In genomic region chr5:134907135-134907534, GRCm38 (mm10) we compare ENCODE assay signal across 8 mouse cellular contexts. TPM values are rescaled to one million over a fixed set of nuclear protein-coding genes. Genes with fewer than 3 reads are reported as not detected.
DNase-seq lines count a peak whose midpoint lies in the region; ATAC-seq and TF ChIP-seq lines count a peak whose summit lies in the region.

No protein-coding gene starts in this region.

- no peak overlapping the region for H3K9ac ChIP-seq in lung, embryonic 16.5 days (ENCODE audit: low read length)

- under 1% methylated on average over 13 of the region's 13 CpGs for WGBS in hindbrain, embryonic 10.5 days
- under 1% methylated on average over 13 of the region's 13 CpGs for WGBS in lung, embryonic 16.5 days

- H3K4me1 ChIP-seq in hindbrain, embryonic 10.5 days (replicated peaks) = peaks cover 11% of the 10 kb centered on the region
- no peaks in the 10 kb centered on the region for H3K4me1 ChIP-seq in lung, embryonic 16.5 days (replicated peaks; ENCODE audit: control insufficient read depth, insufficient read depth, low read length)

- peak; percentile 83 for DNase-seq in Patski (ENCODE audit: low read depth, low spot score)
- DNase-seq in cerebellum, adult 9-11 months = peak; percentile 85
- DNase-seq in frontal cortex, adult 2 months (ENCODE audit: extremely low spot score in 1 of 2, low spot score in 1 of 2) = peak; percentile 85 to 99
- peak; percentile 94 for DNase-seq in hindbrain, embryonic 10.5 days (ENCODE audit: low spot score)
- peak; percentile 90 for DNase-seq in layer of hippocampus, adult 9-11 months
- DNase-seq in retina, postnatal 7 days (ENCODE audit: low read depth, low spot score) = peak; percentile 72
- DNase-seq in urinary bladder, adult 18-20 months (ENCODE audit: low spot score in 2 of 2) = peak; percentile 90 to 98

- ATAC-seq in Patski = peak; percentile 53
- ATAC-seq in lung, embryonic 16.5 days (ENCODE audit: low read depth) = peak; percentile 86

- peak; percentile 100 for TF ChIP-seq CTCF in Patski (IDR thresholded peaks at IDR 0.05)

- no peak overlapping the region for H3K4me3 ChIP-seq in hindbrain, embryonic 10.5 days
- no peak overlapping the region for H3K4me3 ChIP-seq in lung, embryonic 16.5 days (ENCODE audit: low read length)

- in situ Hi-C loops in Patski (cut with MboI; ENCODE audit: low pct_unique_long_range_greater_than_20kb) = loop anchor here (10.0 kb wide), 1 partner anchor 412 kb away; no protein-coding TSS in a partner anchor

- peaks cover 4% of the 10 kb centered on the region for H3K27me3 ChIP-seq in Patski
- H3K27me3 ChIP-seq in hindbrain, embryonic 10.5 days (ENCODE audit: insufficient read depth, poor library complexity, severe bottlenecking) = no peaks in the 10 kb centered on the region
- no peaks in the 10 kb centered on the region for H3K27me3 ChIP-seq in lung, embryonic 16.5 days (ENCODE audit: control insufficient read depth, insufficient read depth, low read depth, low read length)

- no peak overlapping the region for H3K4me2 ChIP-seq in lung, embryonic 16.5 days (ENCODE audit: low read depth, low read length)

- H3K36me3 ChIP-seq in hindbrain, embryonic 10.5 days = no peaks in the 10 kb centered on the region
- no peaks in the 10 kb centered on the region for H3K36me3 ChIP-seq in lung, embryonic 16.5 days (ENCODE audit: control insufficient read depth, insufficient read depth, low read length)

- POLR2A ChIA-PET in Patski (lab: Charles Lee) = no interaction called here

- CTCF ChIA-PET in Patski (lab: Charles Lee) = interaction anchor here (0.7 to 4.9 kb wide), 27 partner anchors 9 to 378 kb away, joined by 3 to 101 read pairs (median 6); partner anchors contain the start of genes Abhd11, Cldn13, Mettl27 and Stx1a

- H3K9me3 ChIP-seq in hindbrain, embryonic 10.5 days = no peaks in the 10 kb centered on the region
- no peaks in the 10 kb centered on the region for H3K9me3 ChIP-seq in lung, embryonic 16.5 days (ENCODE audit: control insufficient read depth, low read length)

- H3K27ac ChIP-seq in hindbrain, embryonic 10.5 days = peak overlapping the region; percentile 68; the same call in 1 of the 2 replicates
- H3K27ac ChIP-seq in lung, embryonic 16.5 days (ENCODE audit: low read length) = no peak overlapping the region

RNA-seq across cellular contexts. Expression of gene Tmem270, which starts 0.6 kb away (rescaled TPM):
- polyA plus RNA-seq in Patski (2021) = not detected
- not detected in 2 replicates for polyA plus RNA-seq in frontal cortex, adult 2 months (2012; rRNA removed)
- not detected in 2 replicates for polyA plus RNA-seq in hindbrain, embryonic 10.5 days (2016; fragmentation: Nextera tagmentation; extraction: Ambion mirVana)
- not detected in 2 replicates for polyA plus RNA-seq in lung, embryonic 16.5 days (2015; fragmentation: Nextera tagmentation; extraction: Ambion mirVana)

RNA-seq across cellular contexts. Expression of gene Cldn13, which starts 8.2 kb away (rescaled TPM):
- not detected for polyA plus RNA-seq in Patski (2021)
- not detected in 2 replicates for polyA plus RNA-seq in frontal cortex, adult 2 months (2012; rRNA removed)
- 2.8 and 3.9 TPM in 2 replicates for polyA plus RNA-seq in hindbrain, embryonic 10.5 days (2016; fragmentation: Nextera tagmentation; extraction: Ambion mirVana)
- polyA plus RNA-seq in lung, embryonic 16.5 days (2015; fragmentation: Nextera tagmentation; extraction: Ambion mirVana) = 0.75 and 3.3 TPM in 2 replicates

RNA-seq across cellular contexts. Expression of gene Mettl27, which starts 25.0 kb away (rescaled TPM):
- 27.5 TPM for polyA plus RNA-seq in Patski (2021)
- 14.0 and 14.9 TPM in 2 replicates for polyA plus RNA-seq in frontal cortex, adult 2 months (2012; rRNA removed)
- 12.0 and 12.6 TPM in 2 replicates for polyA plus RNA-seq in hindbrain, embryonic 10.5 days (2016; fragmentation: Nextera tagmentation; extraction: Ambion mirVana)
- polyA plus RNA-seq in lung, embryonic 16.5 days (2015; fragmentation: Nextera tagmentation; extraction: Ambion mirVana) = 30.6 and 33.5 TPM in 2 replicates

RNA-seq across cellular contexts. Expression of gene Cldn4, which starts 39.6 kb away (rescaled TPM):
- polyA plus RNA-seq in Patski (2021) = 0.09 TPM
- polyA plus RNA-seq in frontal cortex, adult 2 months (2012; rRNA removed) = 0.08 and 0.32 TPM in 2 replicates
- 9.9 and 11.0 TPM in 2 replicates for polyA plus RNA-seq in hindbrain, embryonic 10.5 days (2016; fragmentation: Nextera tagmentation; extraction: Ambion mirVana)
- polyA plus RNA-seq in lung, embryonic 16.5 days (2015; fragmentation: Nextera tagmentation; extraction: Ambion mirVana) = 33.0 and 33.1 TPM in 2 replicates
